Mouse (Mus musculus): ENCODE measurements around the gene Isca2.

Gene Isca2

DNA sequence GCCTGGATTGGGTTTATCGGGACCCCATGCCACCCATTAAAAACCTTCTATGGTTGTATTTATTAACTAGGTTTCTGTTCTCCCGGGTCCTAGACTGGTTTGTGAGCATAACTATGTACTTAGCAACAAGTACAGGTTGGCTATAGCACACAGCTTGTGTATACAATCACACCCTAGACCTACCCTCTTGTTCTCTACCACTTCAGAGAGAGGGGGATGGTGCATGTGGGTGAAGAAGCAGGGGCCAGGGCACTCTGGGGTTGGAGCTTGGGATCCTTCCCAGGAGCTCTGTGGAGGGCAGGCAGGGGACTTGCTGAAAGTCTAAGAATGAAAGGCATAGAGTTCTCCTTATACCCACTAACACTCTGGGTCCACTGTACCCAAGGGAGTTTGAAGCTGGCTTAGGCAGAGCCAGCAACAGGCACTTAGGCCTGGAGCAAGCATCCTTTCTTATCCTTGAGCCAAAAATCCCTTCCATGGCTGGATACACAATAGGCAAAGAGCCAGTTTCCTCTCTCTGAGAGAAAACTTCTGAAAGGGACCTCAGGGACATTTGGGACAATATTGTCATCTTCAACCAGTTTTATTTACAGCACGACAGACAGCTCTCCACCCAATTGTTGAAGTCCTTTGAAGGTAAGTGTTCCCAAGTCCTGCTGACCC, 41.7 kb downstream of the Isca2 start:
- DNase-seq (ENCODE audit: low spot score): no peak

DNA sequence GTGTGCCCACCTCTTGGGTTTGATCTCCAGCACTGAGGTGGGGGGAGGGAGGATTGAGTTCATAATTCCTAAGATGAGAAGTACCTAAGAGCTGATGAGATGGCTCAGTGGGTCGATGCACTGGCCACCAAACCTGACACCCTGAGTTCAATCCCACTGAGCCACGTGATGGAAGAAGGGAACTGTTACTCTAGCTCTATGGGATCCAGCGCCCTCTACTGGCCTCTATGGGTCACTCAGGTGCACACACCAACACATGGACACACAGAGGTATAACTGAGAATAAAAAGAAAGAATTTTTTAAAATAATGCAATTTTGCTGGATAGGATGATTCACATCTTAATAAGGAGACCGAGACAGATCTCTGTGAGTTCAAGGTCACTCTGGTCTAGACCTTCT, 45.4 kb downstream of the Isca2 start:
- DNase-seq (ENCODE audit: low spot score): no peak

DNA sequence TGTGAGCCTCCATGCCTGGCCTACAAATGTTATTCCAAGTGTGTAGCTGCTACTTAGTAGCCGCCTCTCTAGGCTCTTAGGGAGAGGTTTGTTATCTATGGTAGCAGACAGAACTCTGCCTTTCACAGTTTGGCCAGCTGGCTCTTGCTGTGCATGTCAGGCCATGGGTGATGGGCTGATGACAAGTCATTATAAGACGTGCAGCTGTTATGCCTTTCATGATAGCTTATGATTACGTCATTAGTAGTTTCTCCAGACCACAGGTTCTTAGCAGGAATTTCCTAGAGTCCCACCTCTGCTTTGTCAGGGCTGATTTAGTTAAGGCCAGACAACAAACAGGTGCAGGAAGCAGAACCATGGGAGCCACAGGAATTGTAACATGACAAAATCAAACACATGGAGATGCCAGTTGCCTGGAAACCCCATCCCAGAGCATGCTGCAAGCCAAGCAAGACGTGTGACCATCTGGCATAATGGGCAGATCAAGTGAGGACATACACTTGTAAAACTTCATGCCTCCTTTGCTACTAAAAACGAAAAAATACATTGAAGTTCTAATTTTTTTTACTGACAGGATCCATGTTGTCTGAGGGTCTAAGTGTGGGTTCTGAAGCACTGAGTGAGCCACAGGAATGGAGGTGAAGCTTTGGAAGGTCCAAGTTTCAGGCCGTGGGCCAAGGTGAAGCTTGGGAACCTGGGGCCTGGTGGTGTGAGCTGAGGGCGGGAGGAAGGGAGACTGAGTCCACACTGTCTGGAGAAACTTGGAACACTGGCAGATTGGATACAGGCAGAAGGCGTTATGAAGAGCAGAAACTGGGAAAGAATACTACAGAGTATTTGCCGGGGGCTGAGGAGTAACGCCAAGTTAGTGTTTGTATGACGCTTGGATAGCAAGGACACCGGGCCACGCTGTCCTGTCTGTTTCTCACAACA, 46.5 kb downstream of the Isca2 start:
- no peak for DNase-seq (ENCODE audit: low spot score)

DNA sequence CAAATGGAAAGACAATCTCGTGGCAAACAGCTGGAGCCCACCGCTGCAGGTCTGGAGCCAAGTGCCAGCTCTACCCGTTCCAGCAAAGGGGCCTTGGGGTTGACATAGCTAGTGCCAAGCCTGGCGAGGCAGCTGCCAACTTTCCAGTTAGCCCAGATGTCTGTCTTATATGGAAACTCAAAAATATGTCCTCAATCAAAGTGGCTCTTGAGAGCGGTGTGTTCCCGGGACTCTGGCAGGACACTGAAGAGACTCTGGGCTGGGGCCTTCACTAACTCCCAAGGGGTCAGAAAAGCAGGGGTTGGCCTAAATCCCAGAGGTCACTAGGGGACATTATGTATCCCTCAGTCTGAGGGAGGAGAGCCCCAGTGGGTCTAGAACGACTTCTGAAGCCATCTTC, 50.5 kb downstream of the Isca2 start:
- no peak for DNase-seq (ENCODE audit: low spot score)

DNA sequence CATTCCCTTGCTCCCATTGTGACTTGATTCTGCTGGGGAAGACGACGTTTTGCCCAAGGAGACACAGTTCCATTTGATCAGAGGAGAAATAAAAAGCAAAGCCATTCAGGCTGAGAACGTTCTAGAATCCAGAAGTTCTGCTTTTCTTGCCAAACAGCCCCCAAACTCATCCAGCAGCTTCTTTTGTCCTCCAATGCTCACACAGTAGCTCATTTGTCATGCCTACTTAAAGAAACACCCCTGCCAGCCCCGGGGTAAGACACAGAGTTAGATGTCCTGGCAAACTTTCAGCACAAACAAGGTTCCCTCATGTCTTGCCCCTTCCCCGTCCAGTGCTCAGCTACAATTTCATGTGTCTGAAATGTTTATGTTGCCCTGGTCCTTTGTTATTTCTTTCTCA, 51.2 kb downstream of the Isca2 start:
- DNase-seq (ENCODE audit: low spot score): no peak

Data from retina, embryonic 14.5 days (tissue).